Mouse (Mus musculus) lung, postnatal 0 days (tissue): ENCODE data around the gene Ccdc152.

Experiments used
- CTCF ChIP-seq: IDR thresholded peaks from 2 replicates; pipeline ENCODE4 v1.5.1; 2016; ENCODE audit warnings: antibody characterized with exemption, mild to moderate bottlenecking
- EP300 ChIP-seq: IDR thresholded peaks from 2 replicates; pipeline ENCODE4 v1.6.1; 2016; ENCODE audit warnings: antibody characterized with exemption, mild to moderate bottlenecking, control low read depth

- TF ChIP-seq EP300 (no peak), CTCF (no peak)
Measured at GRCm38 (mm10) chr15:3303426-3303825, at the start of gene Ccdc152.
